Mouse (Mus musculus): ENCODE measurements around the gene Ap2s1.
"Not testable (repeated sequence)": the region's sequence is repeated elsewhere in the genome, so short reads cannot be mapped to it uniquely, and the experiment has no call there.

DNA sequence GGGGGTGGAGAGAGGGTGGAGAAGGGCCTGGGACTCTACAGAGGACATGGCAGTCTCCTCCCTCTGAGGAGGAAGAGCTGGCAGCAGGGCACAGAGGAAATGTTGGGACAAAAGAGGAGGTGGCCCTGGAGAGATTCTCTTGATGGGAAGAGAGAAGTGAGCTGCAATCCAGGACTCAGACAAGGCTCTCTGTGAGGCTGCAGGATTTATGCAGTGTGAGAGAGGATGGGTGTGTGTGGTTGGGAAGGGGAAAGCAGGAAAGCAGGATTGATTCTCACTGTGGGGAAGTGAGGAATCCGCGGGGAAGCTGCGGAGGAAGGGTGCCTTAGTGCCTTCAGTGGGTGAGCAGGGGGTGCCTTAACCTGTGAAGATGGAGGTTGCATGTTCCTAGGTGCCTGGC lies 15.7 kb upstream of the Ap2s1 start:
- TF ChIP-seq POLR2A (IDR thresholded peaks at IDR 0.05; ENCODE audit: control insufficient read depth, low read depth, low read length); CTCF (IDR thresholded peaks at IDR 0.05; ENCODE audit: control insufficient read depth, insufficient read depth, insufficient replicate concordance, low read depth, low read length): not testable (repeated sequence)

Measured in testis, adult 2 months (tissue).